Mouse (Mus musculus): ENCODE measurements around the gene Ntm.

Ntm gene

GRCm38 (mm10) chr9:29317623-29318022, 645.3 kb downstream of the Ntm start:
- no peak for DNase-seq (ENCODE audit: low read depth)

DNA sequence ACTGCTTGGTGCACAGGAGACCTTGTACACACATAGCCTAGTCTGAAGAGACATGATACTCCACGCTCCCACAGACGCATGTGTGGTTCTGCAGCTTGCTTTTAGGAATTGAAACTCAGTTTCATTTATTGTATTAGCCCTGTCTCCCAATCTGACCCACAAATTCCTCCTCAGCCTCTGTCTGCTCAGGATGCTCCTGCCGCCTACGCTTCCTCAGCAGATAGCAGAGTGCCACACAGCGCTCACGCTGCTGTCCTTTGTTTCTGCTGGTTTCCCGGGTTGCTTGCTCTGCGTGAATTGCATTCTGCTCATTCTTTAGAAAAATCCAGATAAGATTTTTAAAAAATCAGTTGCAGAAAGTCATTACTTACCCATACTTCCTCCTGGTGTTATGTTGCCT, 647.1 kb downstream of the Ntm start:
- no peak for DNase-seq (ENCODE audit: low read depth)

DNA sequence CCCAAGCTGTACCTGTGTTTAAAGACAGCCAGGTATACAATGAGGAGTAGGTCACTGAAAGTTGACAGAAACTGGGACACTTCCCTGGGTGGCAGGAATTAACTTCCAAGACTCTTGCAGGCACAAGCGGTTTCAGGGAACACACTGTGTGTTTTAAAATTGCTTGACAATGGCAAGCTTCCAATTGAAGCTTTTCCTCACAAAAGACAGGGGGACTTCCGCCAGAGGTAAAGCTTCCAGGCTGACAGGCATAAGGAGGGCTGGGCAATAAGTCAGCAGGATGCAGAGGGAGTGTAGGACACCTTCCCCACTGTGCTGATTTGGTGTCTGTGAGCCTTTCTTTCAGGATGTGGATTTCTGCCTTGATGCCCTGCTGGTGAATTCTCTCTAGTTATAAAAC, 656.0 kb downstream of the Ntm start:
- DNase-seq (ENCODE audit: low read depth), result no peak

- DNase-seq (ENCODE audit: low read depth), result no peak
These were observed 664.6 kb downstream of the Ntm start for GRCm38 (mm10) chr9:29298340-29298739.

DNA sequence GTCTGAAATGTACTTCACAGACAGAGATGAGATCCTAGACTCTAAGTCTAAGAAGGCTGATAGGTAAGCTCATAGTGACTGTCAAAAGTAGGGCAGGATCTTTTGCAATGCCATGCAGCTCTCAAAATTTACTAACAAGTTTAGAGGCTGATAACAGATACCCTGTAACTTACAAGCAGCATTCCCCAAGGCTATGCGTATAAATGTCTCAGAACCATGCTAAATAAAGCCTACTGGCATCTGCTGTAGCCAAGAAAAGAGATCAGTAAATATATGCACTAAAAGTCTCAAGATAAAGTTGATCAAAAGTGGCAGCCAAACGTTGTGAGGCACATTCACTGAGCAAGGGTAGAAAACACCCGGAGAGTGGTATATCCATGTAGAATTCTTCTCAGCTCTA, 666.2 kb downstream of the Ntm start:
- DNase-seq (ENCODE audit: low read depth), result no peak

- DNase-seq (ENCODE audit: low read depth), result no peak
These were observed 674.8 kb downstream of the Ntm start for GRCm38 (mm10) chr9:29288003-29288704.

DNA sequence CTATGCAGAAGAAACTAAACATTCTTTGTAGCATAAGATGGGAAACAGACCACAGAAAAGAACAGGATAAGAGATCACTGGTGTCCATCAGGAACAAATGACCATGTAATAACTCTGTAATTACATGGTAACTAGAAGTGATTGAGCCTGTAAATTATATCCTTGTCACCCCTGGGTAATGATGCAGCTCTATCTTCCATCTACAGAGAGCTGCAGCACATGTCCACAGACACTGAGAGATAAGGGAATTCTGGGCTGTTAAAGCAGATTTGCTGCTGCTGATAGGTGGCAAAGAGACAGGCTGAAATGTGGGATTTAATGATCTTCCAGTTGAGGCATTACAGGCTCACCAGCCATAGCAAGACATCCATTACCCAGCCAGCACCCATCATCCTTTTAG, 677.8 kb downstream of the Ntm start:
- DNase-seq (ENCODE audit: low read depth), result no peak

GRCm38 (mm10) chr9:29272861-29273260, 690.1 kb downstream of the Ntm start:
- DNase-seq (ENCODE audit: low read depth), result no peak

DNA sequence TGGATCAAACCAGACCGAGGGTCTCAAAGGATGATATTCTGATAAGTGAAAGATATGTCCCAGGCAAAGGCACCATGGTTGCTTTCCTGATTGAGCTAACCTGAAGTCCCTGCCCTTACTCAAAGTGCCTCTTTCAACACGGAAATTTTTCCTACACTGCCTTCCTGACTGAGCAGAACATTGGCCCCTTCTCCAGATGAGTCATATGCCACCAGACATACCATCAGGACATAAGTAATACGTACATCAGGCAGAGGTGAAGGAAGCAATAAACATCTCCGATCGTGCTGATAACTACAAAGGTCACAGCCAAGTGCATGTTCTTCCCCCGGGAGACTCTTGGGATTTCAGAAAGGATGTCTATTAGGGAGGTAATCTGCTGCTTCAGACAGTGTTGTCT, 693.0 kb downstream of the Ntm start:
- DNase-seq (ENCODE audit: low read depth), result no peak

DNA sequence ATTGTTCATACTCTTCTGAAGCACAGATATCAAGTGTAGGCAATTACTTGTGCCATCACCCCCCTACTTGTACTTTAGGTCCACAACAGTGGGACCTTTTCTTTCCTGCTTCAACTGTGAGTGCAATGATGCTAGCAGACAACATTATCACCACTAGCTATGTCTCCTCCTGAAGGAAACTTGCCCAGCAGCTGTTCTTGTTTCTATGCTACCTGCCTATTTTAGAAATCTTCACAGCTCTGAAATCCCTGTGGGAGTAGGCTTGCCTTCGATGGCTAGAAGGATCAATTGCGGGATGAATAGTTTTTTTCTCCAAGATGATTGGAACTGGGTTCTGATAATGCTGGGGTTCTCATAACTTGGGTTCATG, 693.7 kb downstream of the Ntm start:
- no peak for DNase-seq (ENCODE audit: low read depth)

DNA sequence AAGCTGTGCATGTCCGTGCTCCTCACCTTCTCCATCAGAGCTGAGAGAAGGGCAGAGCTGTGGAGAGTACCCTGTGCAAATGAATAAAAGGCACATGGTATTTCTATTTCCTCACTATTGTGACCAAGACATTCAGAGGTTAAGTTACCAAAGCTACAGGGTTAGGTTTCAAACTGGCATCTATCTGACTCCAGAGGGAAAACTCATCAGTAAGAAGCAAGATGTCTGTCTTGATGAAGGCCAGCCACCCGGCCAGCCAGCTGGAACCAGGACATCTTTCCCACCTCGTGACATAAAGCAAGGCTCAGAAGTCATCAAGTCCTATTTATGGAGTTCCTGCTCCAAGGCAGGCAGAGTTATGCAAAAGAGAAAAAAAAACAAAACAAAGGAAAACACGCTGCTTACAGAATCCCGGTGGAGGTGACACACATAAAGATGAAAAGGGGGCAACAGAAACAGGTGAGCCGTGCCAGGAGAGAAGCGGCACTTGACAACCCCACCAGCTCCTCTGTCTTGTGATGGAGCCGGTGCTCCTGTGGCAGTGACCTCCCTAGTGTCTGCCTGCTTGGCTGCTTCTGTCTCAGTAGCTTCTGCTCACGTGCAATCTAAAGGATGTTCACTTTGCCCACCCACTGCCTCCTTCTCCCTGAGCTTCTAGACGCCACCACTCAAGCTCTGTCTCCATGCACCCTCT, 694.2 kb downstream of the Ntm start:
- no peak for DNase-seq (ENCODE audit: low read depth)

DNA sequence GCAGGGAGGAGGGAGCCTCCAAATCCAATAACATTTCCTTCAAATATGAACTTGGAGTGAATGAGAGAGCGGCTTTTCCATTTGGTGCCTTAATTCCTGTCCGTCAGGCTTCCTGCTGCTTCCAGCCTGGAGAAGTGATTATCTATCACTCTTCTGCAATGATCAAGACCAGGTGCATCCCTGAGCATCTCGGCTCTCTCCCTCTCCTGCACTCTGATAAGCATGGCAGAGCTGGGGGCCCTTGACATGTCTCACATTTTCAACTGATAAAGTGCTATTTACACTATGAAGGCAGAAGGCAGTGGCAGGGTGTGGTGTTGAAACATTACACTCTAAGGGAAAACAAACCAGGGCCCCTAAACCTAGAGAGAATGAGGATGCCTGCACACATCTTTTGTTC, 695.3 kb downstream of the Ntm start:
- no peak for DNase-seq (ENCODE audit: low read depth)

GRCm38 (mm10) chr9:29265177-29265576, 697.8 kb downstream of the Ntm start:
- DNase-seq (ENCODE audit: low read depth), result no peak

GRCm38 (mm10) chr9:29262836-29263235, 700.1 kb downstream of the Ntm start:
- DNase-seq (ENCODE audit: low read depth), result no peak

DNA sequence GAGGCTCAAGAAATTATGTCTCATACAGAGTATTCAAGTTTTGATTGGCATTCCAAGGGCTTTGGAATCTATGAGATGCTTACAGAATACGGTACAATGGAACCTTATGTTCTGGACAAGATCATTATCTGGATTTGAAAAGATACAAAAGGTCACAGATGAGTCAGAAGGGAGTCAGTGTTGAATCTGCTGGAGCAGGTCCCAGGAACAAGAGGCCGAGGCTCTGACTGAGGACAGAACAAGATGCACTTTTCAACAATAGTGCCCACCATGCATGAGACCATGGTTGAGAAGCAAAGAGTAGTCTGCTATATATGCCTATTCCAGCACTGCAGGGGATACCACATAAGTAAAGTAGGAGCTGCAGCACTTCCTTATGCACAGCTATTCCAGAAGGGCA, 710.1 kb downstream of the Ntm start:
- no peak for DNase-seq (ENCODE audit: low read depth)

GRCm38 (mm10) chr9:29250813-29251212, 712.1 kb downstream of the Ntm start:
- DNase-seq (ENCODE audit: low read depth), result no peak

- DNase-seq (ENCODE audit: low read depth), result no peak
These were observed 715.1 kb downstream of the Ntm start for GRCm38 (mm10) chr9:29247812-29248211.

DNA sequence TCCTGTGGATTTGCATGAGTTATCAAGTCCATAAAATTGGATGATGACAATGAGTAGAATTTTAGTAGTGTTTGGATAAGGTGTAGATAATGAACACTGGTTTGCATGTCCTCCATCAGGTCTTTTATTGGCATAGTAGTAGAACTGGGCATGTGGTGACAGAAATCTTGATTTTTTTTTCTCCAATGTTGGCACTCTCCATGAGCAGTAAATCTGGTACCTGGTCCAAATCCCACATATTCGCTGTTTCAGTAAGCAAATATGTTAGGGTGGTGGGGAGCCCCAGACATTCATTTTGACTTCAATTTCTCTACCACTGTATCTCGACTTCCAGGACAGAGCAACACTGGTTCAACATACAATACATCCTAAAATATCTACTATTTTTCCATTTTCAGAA, 718.9 kb downstream of the Ntm start:
- no peak for DNase-seq (ENCODE audit: low read depth)

DNA sequence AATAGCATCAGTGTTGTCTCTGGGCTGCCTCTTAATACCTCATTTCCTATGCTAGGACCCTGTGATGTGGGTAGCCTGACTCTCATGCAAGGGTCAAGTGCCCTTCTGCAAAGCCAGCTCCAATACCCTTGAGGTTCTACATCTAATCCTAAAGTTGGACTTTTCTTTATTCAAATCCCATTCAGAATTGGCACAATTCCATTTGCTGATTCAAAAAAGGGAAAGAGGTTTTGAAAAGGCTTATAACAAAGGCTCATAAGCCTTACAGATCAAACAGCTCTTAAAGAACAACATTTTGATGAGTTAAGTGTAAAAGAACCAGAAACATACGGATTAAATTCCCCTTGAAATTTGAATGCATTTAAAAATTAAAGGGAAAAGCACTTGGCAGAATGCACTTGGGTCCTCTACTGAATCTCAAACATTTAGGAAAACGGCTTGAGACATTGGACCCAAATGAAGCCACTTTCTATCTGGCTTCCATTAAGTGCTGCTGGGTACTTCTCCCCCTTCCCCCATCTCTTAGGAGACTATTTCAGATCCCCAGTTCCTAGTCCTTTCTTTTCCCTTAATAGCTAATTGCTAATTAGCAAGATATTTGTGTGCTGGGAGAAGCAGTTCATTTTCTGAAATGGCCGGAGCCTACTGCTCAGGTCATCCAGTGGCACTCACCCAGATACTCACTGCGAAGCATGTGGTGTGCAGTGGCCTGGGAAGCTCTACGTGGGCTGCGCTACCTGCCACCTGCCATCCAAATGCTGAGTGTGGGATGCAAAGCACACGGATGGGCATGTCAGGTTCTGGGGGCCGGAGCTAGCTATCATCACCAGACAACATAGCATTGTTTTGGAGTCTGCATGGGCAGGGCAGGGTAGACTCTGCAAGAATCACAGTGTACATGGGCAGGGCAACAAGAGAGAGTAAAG, 720.2 kb downstream of the Ntm start:
- DNase-seq (ENCODE audit: low read depth), result no peak

DNA sequence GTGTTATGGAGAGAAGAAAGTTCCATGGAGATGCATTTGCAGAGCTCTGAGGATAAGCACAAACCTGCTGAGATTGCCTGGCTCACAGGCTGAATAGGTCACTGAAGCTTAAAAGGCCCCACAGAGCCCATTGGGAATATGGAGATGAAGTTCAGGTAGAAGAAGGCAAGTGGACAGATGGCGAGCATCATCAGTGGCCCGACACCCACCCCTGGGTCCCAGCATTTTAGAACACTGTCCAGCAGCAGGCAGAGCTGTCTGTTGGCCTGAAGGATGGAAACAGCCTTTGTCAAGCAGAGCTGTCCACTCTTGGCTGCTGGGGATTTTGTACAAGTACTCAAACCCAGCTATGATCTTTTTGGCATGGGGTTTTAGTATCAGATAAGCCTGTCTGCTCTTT, 722.1 kb downstream of the Ntm start:
- no peak for DNase-seq (ENCODE audit: low read depth)

- DNase-seq (ENCODE audit: low read depth), result no peak
These were observed 724.0 kb downstream of the Ntm start for GRCm38 (mm10) chr9:29238973-29239372.

- no peak for DNase-seq (ENCODE audit: low read depth)
These were observed 726.2 kb downstream of the Ntm start for GRCm38 (mm10) chr9:29236752-29237151.

DNA sequence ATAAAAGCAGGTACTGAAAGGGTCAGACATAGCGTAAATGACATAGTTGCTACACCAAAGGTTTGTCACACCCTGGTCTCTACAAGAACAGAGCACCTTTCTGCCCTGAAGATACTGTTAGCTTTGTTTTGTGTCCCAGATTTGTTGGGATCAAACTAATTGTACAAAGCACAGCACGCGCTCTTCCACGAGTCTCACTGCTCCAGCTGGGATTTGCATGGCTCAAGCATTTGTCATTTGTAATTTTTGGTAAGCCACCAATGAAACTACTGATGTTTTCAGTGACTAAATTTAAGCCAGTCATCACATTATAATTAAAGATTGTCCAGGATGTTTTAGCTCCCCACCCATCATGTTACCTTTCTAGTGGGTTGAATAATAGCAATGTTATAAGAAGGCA, 735.2 kb downstream of the Ntm start:
- DNase-seq (ENCODE audit: low read depth), result no peak
